Mouse (Mus musculus): ENCODE measurements around the gene Rab22a.

The Rab22a gene

GRCm38 (mm10) chr2:173724382-173724781 is 64.8 kb downstream of the Rab22a start:
- no peak for DNase-seq

- no peak for DNase-seq
These were observed 65.6 kb downstream of the Rab22a start for GRCm38 (mm10) chr2:173724940-173725807.

- no peak for DNase-seq
These were observed 66.3 kb downstream of the Rab22a start for GRCm38 (mm10) chr2:173725819-173726218.

GRCm38 (mm10) chr2:173730444-173730966 is 70.9 kb downstream of the Rab22a start:
- no peak for DNase-seq

GRCm38 (mm10) chr2:173734426-173734825 is 74.9 kb downstream of the Rab22a start:
- DNase-seq, result no peak

GRCm38 (mm10) chr2:173737222-173737989 is 77.8 kb downstream of the Rab22a start, which contains the start of gene Vapb:
Gene Vapb (plus strand): TSS chr2:173737511.
- DNase-seq, result peak; percentile 98

GRCm38 (mm10) chr2:173738232-173738631 is 78.7 kb downstream of the Rab22a start:
- no peak for DNase-seq

- DNase-seq, result no peak
These were observed 79.5 kb downstream of the Rab22a start for GRCm38 (mm10) chr2:173739107-173739506.

- DNase-seq, result no peak
These were observed 82.5 kb downstream of the Rab22a start for GRCm38 (mm10) chr2:173742090-173742489.

- DNase-seq, result no peak
These were observed 83.2 kb downstream of the Rab22a start for GRCm38 (mm10) chr2:173742744-173743143.

- DNase-seq, result no peak
These were observed 84.7 kb downstream of the Rab22a start for GRCm38 (mm10) chr2:173744070-173744815.

GRCm38 (mm10) chr2:173748961-173749659 is 89.5 kb downstream of the Rab22a start:
- no peak for DNase-seq

GRCm38 (mm10) chr2:173755433-173756144 is 96.0 kb downstream of the Rab22a start:
- DNase-seq, result no peak
